Mouse (Mus musculus) ES-Bruce4 (cell line): ENCODE measurements around the gene Gm28372. TPM values are rescaled to one million over a fixed set of nuclear protein-coding genes. Genes with fewer than 3 reads are reported as not detected.

Source experiments
- H3K27ac ChIP-seq: 2 replicates; pipeline ENCODE4 v1.5.1; 2012; ENCODE audit warnings: low read length, inconsistent platforms; ENCODE audit not compliant: insufficient read depth
- H3K27me3 ChIP-seq: 2 replicates; pipeline ENCODE4 v1.6.1; 2012; ENCODE audit warnings: mild to moderate bottlenecking, low read length, inconsistent platforms; ENCODE audit not compliant: control insufficient read depth, poor library complexity, insufficient read depth, severe bottlenecking
- H3K36me3 ChIP-seq: 2 replicates; pipeline ENCODE4 v1.6.1; 2012; ENCODE audit warnings: inconsistent platforms, mild to moderate bottlenecking, low read length, moderate library complexity; ENCODE audit not compliant: control insufficient read depth, poor library complexity, insufficient read depth, severe bottlenecking
- H3K4me1 ChIP-seq: one replicate; pipeline ENCODE4 v1.8.1; 2011; ENCODE audit warnings: low read length; ENCODE audit not compliant: control insufficient read depth, insufficient read depth
- H3K4me3 ChIP-seq: 2 replicates; pipeline ENCODE4 v1.5.1; 2011; ENCODE audit warnings: low read depth, mild to moderate bottlenecking, low read length
- H3K9ac ChIP-seq: 2 replicates; pipeline ENCODE4 v1.6.1; 2012; ENCODE audit warnings: low read depth, mild to moderate bottlenecking, inconsistent platforms; ENCODE audit not compliant: poor library complexity, severe bottlenecking
- H3K9me3 ChIP-seq: replicated peaks from 2 replicates; pipeline ENCODE4 v1.6.1; 2012; ENCODE audit warnings: mild to moderate bottlenecking, low read length, inconsistent platforms; ENCODE audit not compliant: control insufficient read depth, poor library complexity, insufficient read depth, severe bottlenecking
- CTCF ChIP-seq: IDR thresholded peaks from one replicate; pipeline ENCODE4 v1.8.1; 2011; ENCODE audit warnings: low read depth, low read length
- EP300 ChIP-seq: IDR thresholded peaks from 2 replicates; pipeline ENCODE4 v1.6.1; 2011; ENCODE audit warnings: low read depth, low read length; ENCODE audit not compliant: insufficient read depth
- POLR2A ChIP-seq: IDR thresholded peaks from one replicate; pipeline ENCODE4 v1.8.1; 2011; ENCODE audit warnings: low read length; ENCODE audit not compliant: insufficient read depth
- polyA plus RNA-seq: library from polyadenylated mRNA; stranded (reverse); fragments of >200 nt; gene quantifications from 2 replicates; pipeline ENCODE4 v1.2.4, GENCODE M21; 2011; ENCODE audit warnings: low read depth; ENCODE audit not compliant: missing spikeins, insufficient read depth, insufficient read length

The Gm28372 gene
- polyA plus RNA-seq, 1 experiment: not detected

GRCm38 (mm10) chr2:130451727-130452090 is 46.7 kb downstream of the Gm28372 start:
- H3K27ac ChIP-seq: no peak overlapping the region
- no peaks in the 10 kb centered on the region for H3K4me1 ChIP-seq
- TF ChIP-seq POLR2A (no peak), EP300 (no peak), CTCF (no peak)
- H3K27me3 ChIP-seq: no peaks in the 10 kb centered on the region
- no peaks in the 10 kb centered on the region for H3K36me3 ChIP-seq
- 0 out of 2 replicates have a peak overlapping the region, but pooled peaks have one; percentile 80 for H3K9ac ChIP-seq
- H3K4me3 ChIP-seq: no peak overlapping the region
- H3K9me3 ChIP-seq: no peaks in the 10 kb centered on the region

GRCm38 (mm10) chr2:130452266-130452665 is 47.2 kb downstream of the Gm28372 start:
- Histone ChIP-seq H3K4me3 (no peak overlapping the region), H3K9me3 (no peaks in the 10 kb centered on the region), H3K9ac (no peak overlapping the region), H3K4me1 (no peaks in the 10 kb centered on the region), H3K36me3 (no peaks in the 10 kb centered on the region), H3K27me3 (no peaks in the 10 kb centered on the region), H3K27ac (no peak overlapping the region)
- no peak for TF ChIP-seq POLR2A
- no peak for TF ChIP-seq EP300
- TF ChIP-seq CTCF: no peak

- Histone ChIP-seq H3K27ac (no peak overlapping the region), H3K27me3 (no peaks in the 10 kb centered on the region)
- TF ChIP-seq POLR2A: no peak
- no peak for TF ChIP-seq EP300
- TF ChIP-seq CTCF: no peak
These were observed 48.4 kb downstream of the Gm28372 start for GRCm38 (mm10) chr2:130453421-130453820.

GRCm38 (mm10) chr2:130454748-130455370 is 49.8 kb downstream of the Gm28372 start:
- no peaks in the 10 kb centered on the region for H3K36me3 ChIP-seq
- no peak overlapping the region for H3K9ac ChIP-seq
- TF ChIP-seq EP300: no peak
- no peak for TF ChIP-seq CTCF
- TF ChIP-seq POLR2A: no peak
- no peaks in the 10 kb centered on the region for H3K4me1 ChIP-seq
- H3K27me3 ChIP-seq: no peaks in the 10 kb centered on the region
- no peak overlapping the region for H3K27ac ChIP-seq
- no peak overlapping the region for H3K4me3 ChIP-seq
- no peaks in the 10 kb centered on the region for H3K9me3 ChIP-seq

More at GRCm38 (mm10) chr2:130453421-130453820, 48.4 kb downstream of the Gm28372 start:
- Histone ChIP-seq H3K36me3 (no peaks in the 10 kb centered on the region), H3K9ac (no peak overlapping the region), H3K9me3 (no peaks in the 10 kb centered on the region), H3K4me3 (no peak overlapping the region), H3K4me1 (no peaks in the 10 kb centered on the region)

Other genes starting within 250 kb of the Gm28372 start
- 244 and 254 TPM in 2 replicates for gene Snrpb, start 225.8 kb upstream of the Gm28372 start, polyA plus RNA-seq
- not detected in 2 replicates for gene Tmc2, start 210.0 kb upstream of the Gm28372 start, polyA plus RNA-seq
- gene Nop56, start 130.8 kb upstream of the Gm28372 start, polyA plus RNA-seq: 387 and 404 TPM in 2 replicates
- gene Idh3b, start 120.7 kb upstream of the Gm28372 start, polyA plus RNA-seq: 158 and 163 TPM in 2 replicates
- gene Ebf4, start 110.1 kb upstream of the Gm28372 start, polyA plus RNA-seq: 4.8 and 5.3 TPM in 2 replicates
- 8.1 and 10.9 TPM in 2 replicates for gene Cpxm1, start 7.7 kb upstream of the Gm28372 start, polyA plus RNA-seq
- not detected in 2 replicates for gene 1700020A23Rik, start within 50 bp of the Gm28372 start, polyA plus RNA-seq
- not detected in 2 replicates for gene Tmem239, start 1.2 kb downstream of the Gm28372 start, polyA plus RNA-seq
- 119 and 121 TPM in 2 replicates for gene Vps16, start 19.1 kb downstream of the Gm28372 start, polyA plus RNA-seq
- gene Pced1a, start 19.5 kb downstream of the Gm28372 start, polyA plus RNA-seq: 16.3 and 18.4 TPM in 2 replicates
- 72.8 and 77.6 TPM in 2 replicates for gene Ptpra, start 45.0 kb downstream of the Gm28372 start, polyA plus RNA-seq
- gene Mrps26, start 158.5 kb downstream of the Gm28372 start, polyA plus RNA-seq: 13.3 and 17.0 TPM in 2 replicates
- not detected in 2 replicates for gene Oxt, start 170.9 kb downstream of the Gm28372 start, polyA plus RNA-seq
- not detected in 2 replicates for gene Avp, start 177.3 kb downstream of the Gm28372 start, polyA plus RNA-seq
- gene Fastkd5, start 224.8 kb downstream of the Gm28372 start, polyA plus RNA-seq: 21.5 and 22.5 TPM in 2 replicates
- gene Ubox5, start 224.8 kb downstream of the Gm28372 start, polyA plus RNA-seq: 10.4 and 11.6 TPM in 2 replicates
- gene Lzts3, start 237.6 kb downstream of the Gm28372 start, polyA plus RNA-seq: 2.4 and 2.8 TPM in 2 replicates